Mouse (Mus musculus): ENCODE measurements around the gene Il12rb1.

Gene Il12rb1

DNA sequence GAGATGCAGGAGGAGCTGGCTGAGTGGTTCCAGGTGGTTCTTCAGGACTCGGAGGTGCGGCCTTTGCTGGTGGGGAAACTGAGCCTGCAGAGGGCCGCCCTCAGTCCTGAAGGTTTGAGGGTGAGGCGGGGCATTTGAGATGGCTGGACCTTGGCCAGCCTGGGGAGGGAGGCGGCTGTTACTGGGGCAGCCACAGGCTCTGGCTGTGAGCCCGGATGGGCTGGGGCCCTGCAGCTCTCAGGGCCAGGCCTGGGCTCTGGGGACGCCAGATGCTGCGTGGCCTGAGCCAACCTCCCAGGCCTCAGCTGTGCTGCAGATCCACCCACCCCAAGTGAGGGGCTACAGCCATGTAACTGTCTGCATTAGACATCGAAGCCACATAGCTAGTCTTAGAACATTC, 34.4 kb upstream of the Il12rb1 start:
- no peak for DNase-seq (ENCODE audit: low spot score in 2 of 2)

- no peak for DNase-seq (ENCODE audit: low spot score in 2 of 2)
These were observed 33.5 kb upstream of the Il12rb1 start for GRCm38 (mm10) chr8:70774740-70775139.

DNA sequence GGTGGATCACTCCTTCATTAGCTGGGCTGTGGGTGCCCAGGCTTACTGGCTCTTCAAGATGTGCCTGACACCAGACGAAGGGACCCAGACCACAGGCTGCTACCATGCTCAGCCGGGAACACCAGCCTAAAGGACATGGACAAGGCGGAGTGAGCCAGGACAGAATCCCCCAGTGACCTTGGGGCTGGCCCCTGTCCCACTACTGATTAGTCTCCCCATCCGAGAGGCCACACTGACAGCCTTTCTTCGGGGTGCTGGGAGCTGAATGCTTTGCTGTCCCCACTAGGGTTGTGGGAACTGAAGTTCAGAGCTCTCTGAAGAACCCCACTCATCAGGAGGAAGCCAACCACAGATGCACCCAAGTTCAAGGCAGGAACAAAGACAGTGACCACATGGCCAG, 33.0 kb upstream of the Il12rb1 start:
- no peak for DNase-seq (ENCODE audit: low spot score in 2 of 2)

- DNase-seq (ENCODE audit: low spot score in 2 of 2) = no peak
These were observed 32.3 kb upstream of the Il12rb1 start for GRCm38 (mm10) chr8:70775851-70776495.

DNA sequence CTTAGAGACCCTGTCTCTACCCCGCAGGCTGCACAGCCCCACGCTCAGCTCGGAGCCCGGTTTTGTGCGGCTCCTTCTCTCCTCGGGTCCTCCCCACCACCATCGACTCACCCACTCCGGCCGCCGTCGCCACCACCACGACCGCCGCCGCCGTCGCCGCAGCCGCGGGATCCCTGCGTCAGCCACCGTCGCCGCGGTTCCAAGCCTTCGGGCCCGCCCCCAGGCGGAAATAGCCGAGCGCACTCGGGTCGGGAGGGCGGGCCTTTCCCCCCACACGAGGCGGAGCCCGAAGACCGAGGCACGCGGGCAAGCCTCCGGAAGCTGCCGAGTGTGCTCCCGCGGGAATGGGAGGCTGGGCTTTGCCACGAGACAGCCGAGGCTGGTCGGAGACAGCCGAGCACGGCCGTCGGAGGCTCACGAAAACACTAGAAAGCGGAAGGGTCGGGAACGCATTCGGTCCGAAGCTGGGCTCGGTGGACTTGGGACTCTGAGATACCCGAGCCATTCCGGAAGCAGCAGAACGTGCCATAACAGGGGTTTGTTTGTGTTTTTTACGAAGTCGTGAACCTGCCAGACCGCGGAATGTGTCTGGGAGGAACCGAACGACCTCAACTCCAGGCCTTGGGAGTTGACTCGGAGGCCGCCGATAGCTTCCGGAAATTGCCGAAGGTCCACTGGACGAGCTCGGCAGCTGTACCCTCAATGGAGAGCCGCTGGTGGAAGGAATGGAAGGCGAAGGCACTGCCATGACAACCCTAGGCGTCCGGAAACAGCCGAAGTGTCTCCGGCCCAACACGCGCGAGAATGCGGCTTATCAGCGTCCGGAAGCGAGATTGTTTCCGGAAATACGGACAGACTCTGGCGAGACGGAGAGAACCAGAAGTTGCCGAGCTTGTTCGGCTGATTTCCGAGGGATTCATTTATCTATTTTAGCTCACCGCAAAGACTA, 31.5 kb upstream of the Il12rb1 start, which contains the start of gene Pik3r2:
Pik3r2 (minus strand) TSS at position 218 of the 949 bp plus-strand sequence.
- DNase-seq (ENCODE audit: low spot score in 2 of 2) = peak; percentile 97 to 99

DNA sequence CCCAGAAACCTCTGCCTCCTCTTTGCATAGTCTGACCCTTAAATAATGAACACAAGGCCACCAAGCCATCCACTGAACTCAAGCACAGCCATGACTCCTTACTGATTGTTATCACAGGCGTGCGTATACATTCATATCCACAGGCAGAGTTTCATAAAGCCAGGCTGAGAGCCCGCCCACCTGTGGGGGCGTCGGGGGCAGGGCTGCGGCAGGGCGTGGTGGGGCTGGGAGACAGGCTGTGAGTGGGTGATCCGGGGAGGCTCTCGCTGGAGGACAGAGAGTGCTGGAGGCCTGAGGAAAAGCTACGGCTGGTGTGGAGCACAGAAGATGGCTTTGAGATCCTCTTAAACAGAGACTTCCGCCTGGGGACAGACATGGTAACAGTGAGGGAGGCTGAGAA, 28.2 kb upstream of the Il12rb1 start:
- no peak for DNase-seq (ENCODE audit: low spot score in 2 of 2)

DNA sequence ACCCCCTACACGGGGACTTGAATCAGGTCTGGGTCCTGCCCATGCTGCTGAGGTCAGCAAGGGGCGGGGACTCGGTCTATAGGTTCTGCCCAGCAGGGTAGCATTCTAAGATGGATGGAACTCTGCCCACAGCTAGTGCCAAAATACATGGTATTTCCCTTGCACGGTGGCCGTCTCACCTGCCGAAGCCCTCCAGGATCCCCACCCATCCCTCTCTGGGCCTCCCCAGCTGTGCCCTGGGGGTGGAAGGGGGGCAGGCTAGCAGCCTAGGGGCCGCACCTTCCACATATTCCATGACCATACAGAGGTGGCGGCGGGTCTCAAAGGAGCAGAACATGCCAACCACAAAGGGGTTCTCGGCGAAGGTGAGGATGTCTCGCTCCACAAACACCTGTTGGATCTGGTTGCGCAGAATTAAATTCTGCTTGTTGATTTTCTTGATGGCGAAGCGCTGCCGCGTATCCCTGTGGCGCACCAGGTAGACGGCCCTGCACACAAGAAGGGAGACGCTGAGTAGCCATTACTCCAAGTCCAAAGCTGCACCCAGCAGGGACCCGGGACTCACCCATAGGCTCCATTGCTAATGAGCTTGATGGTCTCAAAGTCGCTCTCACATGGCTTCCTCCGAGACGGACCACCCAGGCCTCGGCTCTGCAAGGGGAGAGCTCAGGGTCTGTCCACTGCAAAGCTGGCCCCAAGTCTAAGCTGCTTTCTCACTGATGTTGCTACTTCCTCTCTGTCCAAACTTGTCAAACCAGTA, 21.8 kb upstream of the Il12rb1 start:
- DNase-seq (ENCODE audit: low spot score in 2 of 2) = no peak

- DNase-seq (ENCODE audit: low spot score in 2 of 2) = no peak
These were observed 21.2 kb upstream of the Il12rb1 start for GRCm38 (mm10) chr8:70787051-70787445.

GRCm38 (mm10) chr8:70787941-70788667, 20.1 kb upstream of the Il12rb1 start:
- DNase-seq (ENCODE audit: low spot score in 2 of 2) = no peak

DNA sequence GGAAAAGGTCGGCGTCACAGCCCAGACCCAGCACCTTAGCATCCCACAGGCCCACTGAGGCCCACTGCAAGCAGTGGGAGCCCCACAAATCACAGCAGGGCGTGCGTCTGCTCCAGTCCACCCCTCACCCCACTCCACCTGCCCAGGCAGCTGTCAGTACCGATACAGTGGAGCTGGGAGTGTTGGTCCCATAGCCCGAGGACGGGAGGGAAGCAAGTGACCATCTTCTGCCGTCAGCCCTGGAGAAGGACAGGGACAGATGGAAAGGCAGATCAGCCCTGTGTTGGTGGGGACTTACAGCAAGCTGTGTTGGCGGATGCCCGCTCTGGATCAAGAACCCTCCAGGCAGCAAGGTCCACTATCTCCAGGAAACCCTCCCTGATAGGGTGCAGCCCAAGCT, 19.2 kb upstream of the Il12rb1 start:
- no peak for DNase-seq (ENCODE audit: low spot score in 2 of 2)

DNA sequence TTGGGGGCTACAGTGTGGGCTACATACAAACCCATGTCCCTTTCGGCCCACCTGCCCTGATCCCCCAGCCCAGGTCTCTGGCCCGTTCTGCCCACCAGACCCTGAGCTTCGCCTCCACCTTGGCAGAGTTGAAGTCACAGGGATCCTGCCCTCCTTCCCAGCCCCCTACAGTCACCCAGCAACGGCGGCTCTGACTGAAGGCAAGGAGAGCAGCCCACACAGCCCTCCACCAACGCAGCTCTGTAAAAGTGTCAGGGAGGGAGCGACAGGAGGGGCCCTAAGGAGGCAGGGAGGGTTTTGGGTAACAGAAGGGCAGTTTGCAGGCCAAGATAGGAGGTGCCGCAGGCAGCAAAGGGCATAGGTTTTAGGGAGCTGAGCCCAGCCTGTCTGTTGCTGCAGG, 17.4 kb upstream of the Il12rb1 start:
- no peak for DNase-seq (ENCODE audit: low spot score in 2 of 2)

- peak in 1 of 2 experiments; percentile 54 for DNase-seq (ENCODE audit: low spot score in 2 of 2)
These were observed 17.0 kb upstream of the Il12rb1 start for GRCm38 (mm10) chr8:70791294-70791701.

GRCm38 (mm10) chr8:70791975-70792691, 16.1 kb upstream of the Il12rb1 start:
- DNase-seq (ENCODE audit: low spot score in 2 of 2) = peak; percentile 95 to 96

DNA sequence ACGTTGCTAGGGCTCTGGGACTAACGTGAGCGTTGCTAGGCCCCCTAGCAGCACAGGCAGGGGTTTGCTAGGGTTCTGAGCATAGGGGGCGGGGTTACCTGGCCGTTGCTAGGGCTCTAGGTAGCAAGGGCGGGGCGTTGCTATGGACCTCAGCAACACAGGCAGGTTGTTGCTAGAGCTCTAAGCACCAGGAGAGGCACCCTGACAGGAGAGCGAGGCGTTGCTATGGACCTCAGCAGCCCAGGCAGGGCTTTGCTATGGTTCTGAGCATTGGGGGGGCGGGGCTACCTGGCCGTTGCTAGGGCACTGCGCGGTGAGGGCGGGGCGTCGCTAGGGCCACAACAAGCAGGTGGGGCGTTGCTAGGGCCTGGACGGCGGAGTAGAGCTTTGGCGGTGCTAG, 15.5 kb upstream of the Il12rb1 start:
- no peak for DNase-seq (ENCODE audit: low spot score in 2 of 2)

DNA sequence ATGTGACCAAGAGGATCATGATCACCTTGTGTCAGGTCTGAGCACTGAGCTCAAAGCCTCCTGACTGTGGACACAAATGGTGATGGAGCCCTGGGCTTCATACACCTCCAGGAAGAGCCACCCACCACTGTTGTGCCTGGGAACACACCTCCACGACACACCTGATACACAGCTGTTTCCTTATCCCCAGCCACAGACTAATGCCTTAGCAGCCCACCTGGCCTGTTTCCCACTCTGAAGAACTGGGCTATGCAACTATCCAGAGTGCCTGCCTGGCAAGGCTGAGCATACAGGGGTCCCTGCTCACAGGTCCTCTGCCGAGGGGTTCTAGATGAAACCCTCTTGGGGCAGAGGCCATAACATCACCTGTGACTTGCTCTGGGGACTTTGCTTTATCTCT, 14.0 kb upstream of the Il12rb1 start:
- DNase-seq (ENCODE audit: low spot score in 2 of 2) = no peak

- DNase-seq (ENCODE audit: low spot score in 2 of 2) = no peak
These were observed 12.9 kb upstream of the Il12rb1 start for GRCm38 (mm10) chr8:70795370-70795769.

GRCm38 (mm10) chr8:70796403-70797080, 11.7 kb upstream of the Il12rb1 start:
- no peak for DNase-seq (ENCODE audit: low spot score in 2 of 2)

DNA sequence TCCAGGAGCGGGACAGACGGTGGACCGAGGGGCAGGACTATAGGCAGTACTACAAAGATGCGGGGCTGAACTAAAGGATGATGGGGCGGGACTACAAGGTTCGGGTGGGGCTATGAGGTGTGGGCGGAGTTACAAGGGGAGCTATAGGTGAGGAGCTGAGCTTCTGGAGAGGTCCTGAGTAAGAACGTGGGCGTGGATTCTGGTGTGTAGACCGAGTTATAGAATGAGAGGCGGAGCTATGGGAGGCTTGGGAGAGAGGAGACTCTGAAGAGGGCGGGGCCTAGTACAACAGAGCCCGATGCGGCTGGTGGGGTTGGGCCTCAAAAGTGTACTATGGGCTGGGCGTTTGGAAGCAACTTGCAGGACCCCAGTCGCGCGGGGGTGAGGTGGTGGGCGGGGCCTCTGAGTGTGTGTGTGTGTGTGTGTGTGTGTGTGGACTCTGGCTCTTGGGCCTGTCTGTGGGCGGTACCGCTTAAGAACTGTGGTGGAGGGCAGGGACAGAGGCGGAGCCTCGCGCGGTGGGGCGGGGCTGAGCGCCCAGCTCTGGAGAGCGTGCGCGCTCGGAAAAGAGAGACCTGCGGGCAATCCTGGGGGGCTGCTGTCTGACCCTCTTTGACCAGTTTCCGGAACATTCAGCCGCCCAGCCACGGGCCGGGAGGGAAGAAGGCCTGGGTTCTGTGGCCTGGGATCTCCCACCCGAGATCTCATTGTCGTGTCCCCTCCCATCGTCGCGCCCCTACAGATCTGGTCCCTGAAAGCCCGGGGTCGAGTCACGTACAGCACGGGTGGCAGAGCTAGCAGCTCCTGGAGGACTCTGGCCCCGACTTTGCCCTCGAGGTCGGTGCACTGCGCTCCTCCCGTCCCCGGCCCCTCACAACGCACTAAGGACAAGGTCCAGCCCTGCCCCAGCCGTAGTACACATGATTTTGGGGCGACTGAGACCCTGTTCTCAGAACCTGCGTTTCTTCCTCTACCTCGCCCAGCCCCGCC, 10.9 kb upstream of the Il12rb1 start:
- DNase-seq (ENCODE audit: low spot score in 2 of 2) = peak; percentile 88

- peak in 1 of 2 experiments; percentile 53 for DNase-seq (ENCODE audit: low spot score in 2 of 2)
These were observed 10.0 kb upstream of the Il12rb1 start for GRCm38 (mm10) chr8:70798281-70798680.

Data from frontal cortex, postnatal 36 days (tissue).